Mouse (Mus musculus): ENCODE data around the gene Sv2a. TPM values are rescaled to one million over a fixed set of nuclear protein-coding genes. Genes with fewer than 3 reads are reported as not detected.

Gene Sv2a
- polyA plus RNA-seq (2015; fragmentation: Nextera tagmentation; extraction: Ambion mirVana) = 4.8 and 5.6 TPM in 2 replicates

DNA sequence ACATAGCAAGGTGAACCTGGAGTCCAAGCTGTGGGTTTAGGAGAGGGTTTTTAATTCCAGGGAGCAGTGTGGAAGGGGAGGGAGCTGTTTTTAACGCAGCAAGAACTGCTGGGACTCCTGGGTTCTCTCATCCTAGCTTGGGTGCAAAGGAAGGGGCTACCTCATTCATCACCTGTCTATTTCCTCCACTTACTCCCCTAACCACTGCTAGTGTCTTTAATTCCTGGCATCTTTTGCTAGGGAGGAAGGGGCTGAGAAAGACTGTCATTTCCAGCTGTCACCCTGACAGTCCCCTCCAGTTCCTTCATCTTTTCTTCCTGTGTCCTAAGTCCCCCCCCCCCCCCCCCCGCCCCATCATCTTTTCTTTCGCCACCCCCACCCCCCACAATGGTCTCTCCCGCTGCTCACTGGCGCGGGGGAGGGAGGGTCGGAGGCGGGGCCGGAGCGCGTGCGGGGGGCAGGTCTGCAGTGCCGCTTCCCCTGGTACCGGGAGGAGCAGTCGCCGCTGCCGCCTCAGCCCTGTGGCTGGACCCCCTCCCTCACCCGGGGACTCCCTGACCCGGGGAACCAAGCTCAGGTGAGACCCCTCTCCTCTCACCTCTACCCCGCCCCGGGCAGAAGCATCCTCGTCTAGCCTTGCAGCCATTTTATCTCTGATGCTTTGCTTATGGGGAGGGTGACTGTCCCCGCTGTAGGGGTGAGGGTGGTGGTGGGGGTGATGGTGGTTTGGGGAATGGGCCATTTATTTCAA lies at the start of gene Sv2a:
TSS of gene Sv2a (plus strand) at position 425 of the 751 bp plus-strand sequence.
- Histone ChIP-seq H3K27me3 (no peaks in the 10 kb centered on the region), H3K4me2 (replicated peaks) (peak within 1 kb of the TSS; percentile 81), H3K9me3 (replicated peaks) (no peaks in the 10 kb centered on the region), H3K27ac (replicated peaks) (no peak within 1 kb of the TSS), H3K4me3 (replicated peaks) (peak within 1 kb of the TSS; percentile 57), H3K9ac (peak within 1 kb of the TSS; percentile 37), H3K36me3 (peaks cover 26% of the 10 kb centered on the region), H3K4me1 (peaks cover 29% of the 10 kb centered on the region)
- 2% methylated on average over 22 of the region's 23 CpGs for WGBS
- ATAC-seq (ENCODE audit: insufficient number of reproducible peaks, low FRiP score, low TSS enrichment, low read depth) = peak; percentile 52; the same call in 1 of the 2 replicates

GRCm38 (mm10) chr3:96132478-96132877 lies 48.5 kb upstream of the Sv2a start:
- no peaks in the 10 kb centered on the region for H3K27me3 ChIP-seq
- 63% methylated on average over 3 of the region's 3 CpGs for WGBS
- no peak overlapping the region for H3K9ac ChIP-seq

GRCm38 (mm10) chr3:96133327-96133905 lies 47.5 kb upstream of the Sv2a start:
- H3K27ac ChIP-seq (replicated peaks) = 0 out of 2 replicates have a peak overlapping the region, but pooled peaks have one; percentile 18
- WGBS = 25% methylated on average over 11 of the region's 11 CpGs

More at GRCm38 (mm10) chr3:96132478-96132877, 48.5 kb upstream of the Sv2a start:
- Histone ChIP-seq H3K4me2 (replicated peaks) (no peak overlapping the region), H3K4me1 (peaks cover 4% of the 10 kb centered on the region; the same call in 1 of the 2 replicates), H3K27ac (replicated peaks) (0 out of 2 replicates have a peak overlapping the region, but pooled peaks have one; percentile 28), H3K36me3 (peaks cover 4% of the 10 kb centered on the region; the same call in 1 of the 2 replicates), H3K9me3 (replicated peaks) (no peaks in the 10 kb centered on the region), H3K4me3 (replicated peaks) (no peak overlapping the region)
- no peak for ATAC-seq (ENCODE audit: insufficient number of reproducible peaks, low FRiP score, low TSS enrichment, low read depth)

GRCm38 (mm10) chr3:96135011-96135410 lies 45.9 kb upstream of the Sv2a start:
- Histone ChIP-seq H3K27me3 (no peaks in the 10 kb centered on the region), H3K4me1 (peaks cover 4% of the 10 kb centered on the region; the same call in 1 of the 2 replicates), H3K4me2 (replicated peaks) (no peak overlapping the region), H3K36me3 (peaks cover 13% of the 10 kb centered on the region; the same call in 1 of the 2 replicates), H3K4me3 (replicated peaks) (no peak overlapping the region), H3K9ac (no peak overlapping the region), H3K27ac (replicated peaks) (no peak overlapping the region), H3K9me3 (replicated peaks) (no peaks in the 10 kb centered on the region)
- no peak for ATAC-seq (ENCODE audit: insufficient number of reproducible peaks, low FRiP score, low TSS enrichment, low read depth)
- WGBS = 56% methylated on average over 3 of the region's 3 CpGs

More at GRCm38 (mm10) chr3:96133327-96133905, 47.5 kb upstream of the Sv2a start:
- Histone ChIP-seq H3K9me3 (replicated peaks) (no peaks in the 10 kb centered on the region), H3K36me3 (peaks cover 7% of the 10 kb centered on the region; the same call in 1 of the 2 replicates), H3K9ac (no peak overlapping the region), H3K4me1 (peaks cover 4% of the 10 kb centered on the region; the same call in 1 of the 2 replicates), H3K4me3 (replicated peaks) (no peak overlapping the region), H3K27me3 (no peaks in the 10 kb centered on the region), H3K4me2 (replicated peaks) (no peak overlapping the region)
- ATAC-seq (ENCODE audit: insufficient number of reproducible peaks, low FRiP score, low TSS enrichment, low read depth) = no peak

- H3K4me3 ChIP-seq (replicated peaks) = no peak overlapping the region
- no peaks in the 10 kb centered on the region for H3K9me3 ChIP-seq (replicated peaks)
- no peak overlapping the region for H3K27ac ChIP-seq (replicated peaks)
- no peaks in the 10 kb centered on the region for H3K4me1 ChIP-seq
- H3K4me2 ChIP-seq (replicated peaks) = no peak overlapping the region
- no peak for ATAC-seq (ENCODE audit: insufficient number of reproducible peaks, low FRiP score, low TSS enrichment, low read depth)
- peaks cover 50% of the 10 kb centered on the region for H3K36me3 ChIP-seq
- no peaks in the 10 kb centered on the region for H3K27me3 ChIP-seq
- H3K9ac ChIP-seq = no peak overlapping the region
- WGBS = 17% methylated on average over 5 of the region's 5 CpGs
Measured at GRCm38 (mm10) chr3:96147950-96148349, 33.0 kb upstream of the Sv2a start.

- no peak overlapping the region for H3K27ac ChIP-seq (replicated peaks)
- H3K9me3 ChIP-seq (replicated peaks) = no peaks in the 10 kb centered on the region
- H3K4me2 ChIP-seq (replicated peaks) = no peak overlapping the region
- no peak overlapping the region for H3K9ac ChIP-seq
- no peaks in the 10 kb centered on the region for H3K4me1 ChIP-seq
- 85% methylated on average over 7 of the region's 7 CpGs for WGBS
- H3K27me3 ChIP-seq = no peaks in the 10 kb centered on the region
- no peak overlapping the region for H3K4me3 ChIP-seq (replicated peaks)
- peaks cover 57% of the 10 kb centered on the region for H3K36me3 ChIP-seq
- no peak for ATAC-seq (ENCODE audit: insufficient number of reproducible peaks, low FRiP score, low TSS enrichment, low read depth)
Measured at GRCm38 (mm10) chr3:96151836-96152235, 29.1 kb upstream of the Sv2a start.

DNA sequence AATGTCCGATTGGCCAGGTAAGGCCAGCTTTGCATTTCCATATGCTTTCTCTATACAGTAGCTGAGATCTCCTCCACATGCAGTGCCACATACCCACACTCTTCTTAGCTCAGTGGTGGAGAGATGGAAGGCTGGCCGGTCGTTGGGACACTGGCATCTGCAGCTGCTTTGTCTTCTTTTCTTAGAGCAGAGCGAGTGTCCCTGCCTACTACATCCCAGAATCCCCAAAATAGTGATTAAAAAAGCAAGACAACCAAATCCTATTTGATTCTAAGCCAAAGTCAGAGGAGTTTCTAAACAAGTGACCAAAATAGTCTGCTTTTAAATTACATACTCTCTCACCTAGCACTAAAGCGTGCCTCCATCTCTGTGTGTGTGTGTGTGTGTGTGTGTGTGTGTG lies 28.3 kb upstream of the Sv2a start:
- Histone ChIP-seq H3K36me3 (peaks cover 57% of the 10 kb centered on the region), H3K27ac (replicated peaks) (no peak overlapping the region), H3K9me3 (replicated peaks) (no peaks in the 10 kb centered on the region), H3K4me1 (no peaks in the 10 kb centered on the region), H3K4me2 (replicated peaks) (no peak overlapping the region), H3K9ac (no peak overlapping the region), H3K27me3 (no peaks in the 10 kb centered on the region), H3K4me3 (replicated peaks) (no peak overlapping the region)
- WGBS = 89% methylated on average over 5 of the region's 5 CpGs
- ATAC-seq (ENCODE audit: insufficient number of reproducible peaks, low FRiP score, low TSS enrichment, low read depth) = no peak

GRCm38 (mm10) chr3:96155501-96155900 lies 25.4 kb upstream of the Sv2a start:
- Histone ChIP-seq H3K4me2 (replicated peaks) (no peak overlapping the region), H3K27ac (replicated peaks) (no peak overlapping the region), H3K36me3 (peaks cover 55% of the 10 kb centered on the region), H3K27me3 (no peaks in the 10 kb centered on the region), H3K9ac (no peak overlapping the region), H3K4me3 (replicated peaks) (no peak overlapping the region), H3K4me1 (peaks cover 9% of the 10 kb centered on the region), H3K9me3 (replicated peaks) (no peaks in the 10 kb centered on the region)
- WGBS = 76% methylated on average over 8 of the region's 8 CpGs
- ATAC-seq (ENCODE audit: insufficient number of reproducible peaks, low FRiP score, low TSS enrichment, low read depth) = no peak

DNA sequence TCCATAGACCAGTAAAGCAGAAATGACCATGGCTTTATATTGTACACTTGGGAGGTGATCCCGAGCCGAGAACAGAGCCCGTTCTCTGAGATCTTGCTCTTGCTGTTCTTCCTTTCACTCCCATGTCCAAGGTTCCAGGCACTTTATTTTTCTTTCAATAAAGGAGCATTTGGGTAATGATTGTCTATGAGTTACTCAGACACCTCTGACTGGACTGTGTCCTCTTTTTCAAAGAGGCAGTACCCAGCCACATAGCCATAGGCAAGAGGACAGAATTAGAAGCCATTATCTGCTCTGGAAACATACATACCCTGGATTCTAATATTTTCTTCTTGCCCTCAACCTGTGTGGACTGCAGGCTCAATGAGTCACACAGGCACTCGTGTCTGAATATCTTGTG lies 21.1 kb upstream of the Sv2a start:
- Histone ChIP-seq H3K27ac (replicated peaks) (peak overlapping the region; percentile 94), H3K9ac (no peak overlapping the region), H3K4me3 (replicated peaks) (no peak overlapping the region), H3K4me1 (peaks cover 30% of the 10 kb centered on the region), H3K4me2 (replicated peaks) (peak overlapping the region; percentile 86; the same call in 1 of the 2 replicates), H3K36me3 (peaks cover 15% of the 10 kb centered on the region), H3K9me3 (replicated peaks) (no peaks in the 10 kb centered on the region), H3K27me3 (no peaks in the 10 kb centered on the region)
- WGBS = 73% methylated on average over 4 of the region's 4 CpGs
- no peak for ATAC-seq (ENCODE audit: insufficient number of reproducible peaks, low FRiP score, low TSS enrichment, low read depth)

- peaks cover 13% of the 10 kb centered on the region for H3K36me3 ChIP-seq
- peak overlapping the region; percentile 57; the same call in 1 of the 2 replicates for H3K4me3 ChIP-seq (replicated peaks)
- 0 out of 2 replicates have a peak overlapping the region, but pooled peaks have one; percentile 28 for H3K9ac ChIP-seq
- WGBS = 30% methylated on average over 4 of the region's 4 CpGs
- no peaks in the 10 kb centered on the region for H3K9me3 ChIP-seq (replicated peaks)
- peak overlapping the region; percentile 94 for H3K27ac ChIP-seq (replicated peaks)
- peak; percentile 44; the same call in 1 of the 2 replicates for ATAC-seq (ENCODE audit: insufficient number of reproducible peaks, low FRiP score, low TSS enrichment, low read depth)
- H3K27me3 ChIP-seq = no peaks in the 10 kb centered on the region
- H3K4me2 ChIP-seq (replicated peaks) = peak overlapping the region; percentile 86
- H3K4me1 ChIP-seq = peaks cover 30% of the 10 kb centered on the region
Measured at GRCm38 (mm10) chr3:96160222-96160802, 20.6 kb upstream of the Sv2a start.

Measured in embryonic facial prominence, embryonic 15.5 days (tissue).